Mouse (Mus musculus) sigmoid colon, adult 10 weeks (tissue): Measurements from ENCODE around the gene Epgn. TPM values are rescaled to one million over a fixed set of nuclear protein-coding genes. Genes with fewer than 3 reads are reported as not detected.

ENCODE experiments used
- polyA plus RNA-seq: library from polyadenylated mRNA; stranded (reverse); fragments of 350-450 nt; fragmentation: Illumina TruSeq; extraction: RNeasy Lipid Tissue Mini Kit (QIAGEN cat#74804); gene quantifications from one replicate; pipeline ENCODE4 v1.2.3, GENCODE M21; 2014; ENCODE audit warnings: low read depth, low replicate concordance

Epgn gene
- 0.25 TPM for polyA plus RNA-seq

GRCm38 (mm10) chr5:91027164-91027563 is at the start of gene Epgn:
Gene Epgn (plus strand): TSS chr5:91027464.

DNA sequence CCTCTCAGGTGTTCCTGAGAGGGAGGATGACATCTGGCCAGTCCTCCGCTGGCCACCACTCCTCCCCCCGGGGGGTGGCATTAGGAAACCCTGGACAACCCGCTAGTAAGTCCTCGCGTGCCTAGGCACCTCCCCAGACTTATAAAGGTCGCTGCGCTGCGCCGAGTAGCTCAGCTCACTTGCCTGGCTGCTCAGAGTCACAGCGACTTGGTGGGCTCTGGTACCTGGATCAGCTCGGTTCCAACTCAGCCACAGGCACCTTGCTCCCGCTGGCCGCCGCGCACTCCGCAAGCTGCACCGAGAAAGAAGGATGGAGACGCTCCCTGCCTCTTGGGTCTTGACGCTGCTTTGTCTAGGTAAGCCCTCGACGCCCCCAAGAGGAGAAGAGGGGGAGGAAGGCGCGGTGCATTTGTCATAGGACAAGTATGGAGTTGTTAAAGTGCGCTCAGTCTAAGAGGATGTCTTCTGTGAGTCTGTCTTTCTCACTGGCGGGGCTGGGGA is 47.2 kb downstream of the Epgn start, which contains the start of gene Ereg:
Gene Ereg, plus strand, starts transcription at position 173 of the 501 bp plus-strand sequence.

Other genes with a start within 250 kb of the Epgn start
- not detected for gene Cxcl3, start 241.4 kb upstream of the Epgn start, polyA plus RNA-seq
- 0.19 TPM for gene Cxcl15, start 232.9 kb upstream of the Epgn start, polyA plus RNA-seq
- gene Cxcl1, start 136.2 kb upstream of the Epgn start, polyA plus RNA-seq = 1.3 TPM
- gene Cxcl2, start 123.6 kb upstream of the Epgn start, polyA plus RNA-seq = 1.0 TPM
- gene Mthfd2l, start 96.3 kb upstream of the Epgn start, polyA plus RNA-seq = 70.8 TPM
- gene Ereg, start 47.2 kb downstream of the Epgn start, polyA plus RNA-seq = 12.9 TPM
- 22.8 TPM for gene Areg, start 112.1 kb downstream of the Epgn start, polyA plus RNA-seq